22 mouse cellular contexts compared by ENCODE assay signal in genomic region chr11:20370486-20370885, GRCm38 (mm10). TPM values are rescaled to one million over a fixed set of nuclear protein-coding genes. Genes with fewer than 3 reads are reported as not detected.
DNase-seq lines count a peak whose midpoint lies in the region; ATAC-seq lines count a peak whose summit lies in the region.
"Had no signal": no experiment of that assay in that cellular context is flagged by ENCODE, and none has a peak within 500 bp of the region (broad histone marks: within the 10 kb centered on the region; RNA-seq: fewer than 3 reads in every experiment).

No protein-coding gene starts in this region.

- H3K4me3 ChIP-seq in embryonic facial prominence, embryonic 15.5 days (replicated peaks): no peak overlapping the region
- H3K4me3 ChIP-seq in embryonic facial prominence, embryonic 10.5 days: no peak overlapping the region
- peak overlapping the region; percentile 16 for H3K4me3 ChIP-seq in megakaryocyte, embryonic 14.5 days (replicated peaks)
- no peak overlapping the region for H3K4me3 ChIP-seq in stomach, embryonic 16.5 days (replicated peaks; ENCODE audit: low read length)
- no peak overlapping the region for H3K4me3 ChIP-seq in forebrain, embryonic 13.5 days
- H3K4me3 ChIP-seq: erythroblast, embryonic 14.5 days; forebrain, embryonic 10.5 days; forebrain, embryonic 15.5 days; heart, embryonic 10.5 days; hindbrain, embryonic 10.5 days; hindbrain, embryonic 15.5 days had no signal

- WGBS in embryonic facial prominence, embryonic 15.5 days: 84% methylated on average over 2 of the region's 2 CpGs
- 86% methylated on average over 2 of the region's 2 CpGs for WGBS in embryonic facial prominence, embryonic 10.5 days
- WGBS in stomach, embryonic 16.5 days: 89% methylated on average over 2 of the region's 2 CpGs
- 94% methylated on average over 2 of the region's 2 CpGs for WGBS in forebrain, embryonic 13.5 days

- H3K9ac ChIP-seq in embryonic facial prominence, embryonic 15.5 days: no peak overlapping the region
- H3K9ac ChIP-seq in stomach, embryonic 16.5 days (ENCODE audit: low read length): no peak overlapping the region
- H3K9ac ChIP-seq in forebrain, embryonic 13.5 days: no peak overlapping the region
- H3K9ac ChIP-seq: forebrain, embryonic 15.5 days; hindbrain, embryonic 15.5 days had no signal

- no peak for ATAC-seq in embryonic facial prominence, embryonic 15.5 days (ENCODE audit: insufficient number of reproducible peaks, low FRiP score, low TSS enrichment, low read depth)
- ATAC-seq in megakaryocyte, adult 5-6 weeks (ENCODE audit: poor library complexity, severe bottlenecking): no peak
- ATAC-seq in stomach, embryonic 16.5 days (ENCODE audit: insufficient read depth, low FRiP score): no peak
- ATAC-seq in forebrain, embryonic 13.5 days: no peak
- ATAC-seq: CD4-positive, CD25-positive, alpha-beta regulatory T cell, adult 4 months; forebrain, embryonic 15.5 days had no signal

- no peaks in the 10 kb centered on the region for H3K36me3 ChIP-seq in embryonic facial prominence, embryonic 15.5 days
- H3K36me3 ChIP-seq in embryonic facial prominence, embryonic 10.5 days (replicated peaks): no peaks in the 10 kb centered on the region
- H3K36me3 ChIP-seq in megakaryocyte, embryonic 14.5 days (replicated peaks; ENCODE audit: low read length): no peaks in the 10 kb centered on the region
- H3K36me3 ChIP-seq in stomach, embryonic 16.5 days (ENCODE audit: control insufficient read depth, insufficient read depth, low read length): no peaks in the 10 kb centered on the region
- H3K36me3 ChIP-seq in forebrain, embryonic 13.5 days (ENCODE audit: poor library complexity, severe bottlenecking): no peaks in the 10 kb centered on the region
- H3K36me3 ChIP-seq: forebrain, embryonic 10.5 days; forebrain, embryonic 15.5 days; G1E; heart, embryonic 10.5 days; hindbrain, embryonic 10.5 days; hindbrain, embryonic 15.5 days had no signal

- peak overlapping the region; percentile 22; the same call in 1 of the 2 replicates for H3K27ac ChIP-seq in embryonic facial prominence, embryonic 15.5 days (replicated peaks)
- no peak overlapping the region for H3K27ac ChIP-seq in embryonic facial prominence, embryonic 10.5 days (replicated peaks)
- peak overlapping the region; percentile 60 for H3K27ac ChIP-seq in stomach, embryonic 16.5 days (ENCODE audit: low read length)
- H3K27ac ChIP-seq in forebrain, embryonic 13.5 days: no peak overlapping the region
- H3K27ac ChIP-seq: forebrain, embryonic 10.5 days; forebrain, embryonic 15.5 days; heart, embryonic 10.5 days; hindbrain, embryonic 10.5 days; hindbrain, embryonic 15.5 days had no signal

- DNase-seq in embryonic facial prominence, embryonic 10.5 days (ENCODE audit: low spot score): no peak
- peak; percentile 74 for DNase-seq in adrenal gland, postnatal 14 days
- DNase-seq in neural tube, embryonic 10.5 days (ENCODE audit: extremely low spot score, low spot score): no peak
- DNase-seq: B cell, adult 2 months; cerebellum, adult 18-20 months; cerebellum, adult 9-11 months; cerebellum, postnatal 36 days; gastrocnemius, postnatal 10 days; heart, adult 18-20 months had no signal

- H3K4me1 ChIP-seq in embryonic facial prominence, embryonic 15.5 days: no peaks in the 10 kb centered on the region
- H3K4me1 ChIP-seq in embryonic facial prominence, embryonic 10.5 days: no peaks in the 10 kb centered on the region
- H3K4me1 ChIP-seq in megakaryocyte, embryonic 14.5 days: peaks cover 17% of the 10 kb centered on the region
- no peaks in the 10 kb centered on the region for H3K4me1 ChIP-seq in stomach, embryonic 16.5 days (ENCODE audit: control insufficient read depth, insufficient read depth, low read length)
- no peaks in the 10 kb centered on the region for H3K4me1 ChIP-seq in forebrain, embryonic 13.5 days
- H3K4me1 ChIP-seq: forebrain, embryonic 10.5 days; forebrain, embryonic 15.5 days; hindbrain, embryonic 10.5 days; hindbrain, embryonic 15.5 days had no signal

- no peaks in the 10 kb centered on the region for H3K9me3 ChIP-seq in embryonic facial prominence, embryonic 15.5 days (replicated peaks)
- H3K9me3 ChIP-seq in embryonic facial prominence, embryonic 10.5 days: no peaks in the 10 kb centered on the region
- no peaks in the 10 kb centered on the region for H3K9me3 ChIP-seq in megakaryocyte, embryonic 14.5 days
- H3K9me3 ChIP-seq in stomach, embryonic 16.5 days (replicated peaks; ENCODE audit: control insufficient read depth, low read length): no peaks in the 10 kb centered on the region
- no peaks in the 10 kb centered on the region for H3K9me3 ChIP-seq in forebrain, embryonic 13.5 days (replicated peaks)
- H3K9me3 ChIP-seq: forebrain, embryonic 10.5 days; forebrain, embryonic 15.5 days; G1E; heart, embryonic 10.5 days; hindbrain, embryonic 10.5 days; hindbrain, embryonic 15.5 days had no signal

- H3K4me2 ChIP-seq in embryonic facial prominence, embryonic 15.5 days (replicated peaks): no peak overlapping the region
- H3K4me2 ChIP-seq in stomach, embryonic 16.5 days (ENCODE audit: low read depth, low read length): no peak overlapping the region
- no peak overlapping the region for H3K4me2 ChIP-seq in forebrain, embryonic 13.5 days
- H3K4me2 ChIP-seq: forebrain, embryonic 15.5 days; hindbrain, embryonic 15.5 days had no signal

- no peaks in the 10 kb centered on the region for H3K27me3 ChIP-seq in embryonic facial prominence, embryonic 15.5 days
- H3K27me3 ChIP-seq in embryonic facial prominence, embryonic 10.5 days (replicated peaks; ENCODE audit: low read depth, poor library complexity, severe bottlenecking): no peaks in the 10 kb centered on the region
- peaks cover 15% of the 10 kb centered on the region for H3K27me3 ChIP-seq in megakaryocyte, embryonic 14.5 days (replicated peaks)
- no peaks in the 10 kb centered on the region for H3K27me3 ChIP-seq in stomach, embryonic 16.5 days (ENCODE audit: control insufficient read depth, insufficient read depth, low read length)
- no peaks in the 10 kb centered on the region for H3K27me3 ChIP-seq in forebrain, embryonic 13.5 days
- H3K27me3 ChIP-seq: forebrain, embryonic 15.5 days; hindbrain, embryonic 15.5 days had no signal

RNA-seq across cellular contexts. Expression of gene Slc1a4, which starts 38.0 kb away (rescaled TPM):
- 19.1 and 20.5 TPM in 2 replicates for polyA plus RNA-seq in embryonic facial prominence, embryonic 15.5 days (2015; fragmentation: Nextera tagmentation; extraction: Ambion mirVana)
- polyA plus RNA-seq in embryonic facial prominence, embryonic 10.5 days (2016; fragmentation: Nextera tagmentation; extraction: Ambion mirVana): 13.5 TPM in 2 replicates
- polyA plus RNA-seq in megakaryocyte, embryonic 14.5 days (2012; ENCODE audit: insufficient read depth, low replicate concordance): 8.6 and 10.8 TPM in 2 replicates
- total RNA-seq in megakaryocyte, adult 5-6 weeks (2015): not detected in 2 replicates
- total RNA-seq in megakaryocyte, adult 5-6 weeks (2017): 0.07 and 0.20 TPM in 2 replicates
- 7.2 and 8.1 TPM in 2 replicates for total RNA-seq in adrenal gland, postnatal 14 days (2021)
- polyA plus RNA-seq in stomach, embryonic 16.5 days (2015; fragmentation: Nextera tagmentation; extraction: Ambion mirVana): 18.9 and 21.3 TPM in 2 replicates
- polyA plus RNA-seq in forebrain, embryonic 13.5 days (2015; fragmentation: Nextera tagmentation; extraction: Ambion mirVana): 26.0 and 30.2 TPM in 2 replicates

Comparison
In these comparisons a context has a peak if more than half of its experiments do, and no peak if none do; other contexts are left out.
1. H3K27ac ChIP-seq: peak in embryonic facial prominence, embryonic 15.5 days (single experiment) and stomach, embryonic 16.5 days (single experiment); none in embryonic facial prominence, embryonic 10.5 days (single experiment) and forebrain, embryonic 13.5 days (single experiment).